Mouse (Mus musculus): ENCODE measurements at regions not wholly inside any gene's neighbourhood (a gene's known extent, or its start where the extent isn't known, plus 50 kb on each side); places are given as distances from the start of the nearest gene placed in this dataset.

DNA sequence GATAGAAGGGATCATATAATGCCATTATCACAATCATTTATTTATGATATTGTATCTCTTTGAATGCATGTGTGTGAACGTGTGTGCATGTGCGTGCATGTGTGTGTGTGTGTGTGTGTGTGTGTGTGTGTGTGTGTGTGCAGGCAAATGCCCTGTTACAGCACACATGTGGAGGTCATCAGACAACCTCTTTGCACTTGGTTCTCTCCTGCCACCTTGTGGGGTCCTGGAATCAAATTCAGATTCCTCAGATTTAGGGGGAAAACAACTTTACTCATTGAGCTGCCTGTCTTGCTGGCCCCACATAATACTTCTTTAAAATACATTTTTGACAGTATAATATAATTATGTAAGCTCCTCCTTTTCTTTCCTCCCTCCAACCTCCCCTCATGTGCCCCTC lies 195.7 kb upstream of the Zic1 start:
- DNase-seq (ENCODE audit: low read depth) = no peak

DNA sequence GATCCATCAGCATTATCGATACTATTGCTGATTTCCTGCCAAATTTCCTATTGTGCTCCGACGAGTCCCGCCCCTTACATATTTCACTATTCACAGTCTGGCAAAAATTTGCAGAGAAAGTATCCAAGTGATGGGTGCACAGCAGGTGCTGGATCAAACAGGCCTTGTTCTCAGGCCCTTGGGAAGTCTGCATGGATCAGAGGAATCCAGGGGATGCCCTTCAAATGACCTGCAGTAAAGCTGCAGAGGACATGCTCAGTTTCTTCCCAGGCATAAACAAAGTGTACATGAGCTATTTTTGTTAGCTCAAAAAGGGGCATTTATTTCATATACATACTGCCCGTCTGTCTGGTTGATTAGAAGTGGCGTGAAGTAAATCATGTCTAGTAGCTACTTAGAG lies 194.2 kb upstream of the Zic1 start:
- no peak for DNase-seq (ENCODE audit: low read depth)

DNA sequence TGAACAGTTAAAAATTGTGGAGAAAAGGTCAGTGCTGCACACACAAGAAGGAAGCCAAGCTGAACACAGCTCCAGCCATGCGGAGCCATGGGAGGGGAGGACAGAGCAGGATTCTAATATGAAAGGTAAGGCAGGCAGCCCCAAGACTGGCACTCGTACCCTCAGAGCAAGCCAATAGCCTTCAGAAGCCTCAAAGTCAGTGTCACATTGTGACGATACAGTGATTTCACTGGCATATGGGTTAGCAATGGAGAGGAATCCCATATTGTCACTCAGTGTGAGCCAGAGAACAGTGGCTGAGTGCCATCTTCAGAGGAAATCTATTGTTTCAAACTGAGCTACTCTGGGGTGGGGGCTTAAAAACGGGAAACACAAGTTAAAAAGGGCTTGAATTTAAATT lies 181.4 kb upstream of the Zic1 start:
- DNase-seq (ENCODE audit: low read depth) = no peak

DNA sequence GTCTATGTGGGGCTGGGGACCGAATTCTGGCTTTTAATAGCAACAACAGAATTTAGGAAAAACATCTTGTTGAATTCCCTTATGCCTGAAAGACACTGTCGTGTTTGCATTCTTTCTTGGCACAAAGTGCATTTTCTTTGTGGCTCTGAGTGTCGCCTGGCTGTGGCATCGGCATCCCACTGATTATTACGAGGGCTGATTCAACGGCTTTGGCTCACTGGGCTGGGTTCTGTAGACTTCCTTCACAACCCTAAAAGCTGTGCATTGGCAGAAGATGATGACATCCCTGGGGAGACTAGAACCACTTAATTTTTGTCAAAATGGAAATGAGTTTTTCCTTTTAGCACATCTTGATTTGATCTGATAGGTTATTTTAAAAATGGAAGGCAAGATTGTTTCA lies 179.8 kb upstream of the Zic1 start:
- no peak for DNase-seq (ENCODE audit: low read depth)

DNA sequence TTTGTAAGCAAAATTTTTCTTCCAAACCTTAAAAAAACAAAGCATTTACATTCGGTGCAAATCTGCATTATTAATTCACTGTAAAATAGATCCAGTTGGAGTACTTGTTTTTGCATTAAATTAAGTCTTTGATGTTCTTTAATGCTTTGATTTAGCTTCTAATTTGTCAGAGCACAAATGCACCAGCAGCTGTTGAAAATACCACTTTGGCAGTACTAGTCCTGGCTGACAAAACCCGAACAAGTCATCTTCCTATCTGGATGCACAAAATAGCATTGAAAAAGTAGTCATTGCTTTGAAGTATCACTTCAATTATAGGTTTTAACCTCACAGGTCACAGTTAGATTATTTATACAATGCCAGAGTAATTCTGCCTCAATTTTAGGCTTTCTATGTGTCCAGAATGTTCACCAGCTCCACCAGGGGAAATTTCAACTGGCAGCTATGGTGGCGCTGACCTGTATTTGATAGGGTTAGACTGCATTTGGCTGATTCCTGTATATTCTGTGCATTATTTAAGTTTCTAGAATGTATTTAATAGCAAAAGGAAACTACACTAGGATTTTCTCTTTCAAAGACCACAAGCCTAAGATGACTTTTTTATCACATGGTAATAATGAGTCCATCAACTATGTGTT lies 163.3 kb upstream of the Zic1 start:
- no peak for DNase-seq (ENCODE audit: low read depth)

DNA sequence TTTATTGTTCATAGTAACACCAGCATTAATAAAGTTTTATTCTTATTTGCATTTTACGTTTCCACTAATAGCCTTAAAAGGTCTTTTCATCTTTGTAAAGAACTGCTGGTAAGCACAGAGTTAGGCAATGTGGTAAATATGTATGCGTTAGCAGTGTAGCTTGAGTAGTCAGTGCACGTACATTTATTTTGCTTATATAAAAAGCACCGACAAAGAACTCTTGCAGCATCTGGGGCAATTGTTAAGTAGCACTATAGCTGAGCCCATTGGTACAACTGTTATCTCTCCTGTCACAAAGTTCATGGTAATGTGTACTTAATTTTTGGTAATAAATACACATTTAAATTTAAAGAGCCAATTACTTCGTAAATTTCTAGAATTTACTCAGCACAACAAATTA lies 162.8 kb upstream of the Zic1 start:
- DNase-seq (ENCODE audit: low read depth) = no peak

DNA sequence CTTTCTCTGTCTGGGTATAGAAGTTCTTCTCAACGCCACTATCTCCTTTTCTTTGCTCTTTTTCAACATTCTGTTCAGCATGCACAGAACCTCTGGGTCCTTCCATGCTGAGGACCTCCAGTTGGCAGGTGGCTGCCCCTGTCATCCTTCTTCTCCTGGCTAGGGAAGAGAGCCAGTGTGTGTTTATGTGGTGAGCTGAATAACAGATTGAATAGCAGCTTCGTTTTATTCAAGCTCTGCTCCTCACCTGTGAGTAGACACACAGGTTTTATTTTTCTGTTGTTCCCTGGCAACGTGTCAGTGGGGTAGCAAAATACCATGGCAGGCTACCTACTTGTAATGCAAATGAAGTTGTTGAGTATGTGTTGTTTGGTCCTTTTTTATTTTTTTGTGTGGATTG lies 154.9 kb upstream of the Zic1 start:
- no peak for DNase-seq (ENCODE audit: low read depth)

DNA sequence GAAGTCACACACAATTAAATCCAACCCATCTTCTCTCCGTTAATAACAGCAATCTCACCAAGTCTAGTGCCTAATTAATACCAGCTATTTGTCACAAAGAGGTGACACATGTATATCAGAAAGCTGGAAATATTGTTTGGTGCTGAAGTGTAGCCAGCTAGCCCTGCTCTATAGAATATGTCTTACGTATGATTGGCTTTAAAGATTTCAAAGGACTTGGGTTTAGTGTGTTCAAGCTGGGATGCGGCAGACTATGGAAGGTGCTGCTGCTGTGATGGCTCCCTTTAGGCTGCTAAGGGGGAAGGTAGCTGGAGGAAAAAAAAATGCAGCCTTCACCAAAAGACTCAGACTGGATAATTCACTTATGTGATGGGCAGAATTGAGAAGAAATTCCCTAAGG lies 144.1 kb upstream of the Zic1 start:
- DNase-seq (ENCODE audit: low read depth) = no peak

DNA sequence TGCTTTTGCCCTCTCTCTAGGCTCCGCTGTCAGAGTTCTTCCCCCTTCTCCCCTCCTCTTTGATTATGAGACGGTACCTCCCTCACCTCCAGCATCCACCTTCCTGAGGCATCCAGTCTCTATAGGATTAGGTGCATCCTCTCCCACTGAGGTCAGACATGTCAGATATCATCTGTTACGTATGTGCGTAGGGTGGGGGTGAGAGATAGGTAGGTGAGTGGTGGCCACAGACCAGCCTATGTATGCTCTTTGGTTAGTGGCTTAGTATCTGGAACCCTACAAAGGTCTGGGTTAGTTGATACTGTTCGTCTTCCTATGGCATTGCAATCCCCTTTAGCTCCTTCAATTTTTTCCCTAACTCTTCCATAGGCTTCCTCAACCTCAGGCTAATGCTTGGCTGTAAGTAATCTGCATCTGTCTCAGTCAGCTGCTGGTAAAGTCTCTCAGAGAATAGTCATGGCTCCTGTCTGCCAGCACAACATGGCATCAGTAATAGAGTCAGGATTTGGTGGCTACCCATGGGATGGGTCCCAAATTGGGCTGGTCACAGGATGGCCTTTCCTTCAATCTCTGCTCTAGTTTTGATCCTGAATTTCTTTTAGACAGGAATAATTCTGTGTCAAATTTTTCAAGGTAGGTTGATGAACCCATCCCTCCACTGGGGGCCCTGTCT lies 138.2 kb upstream of the Zic1 start:
- no peak for DNase-seq (ENCODE audit: low read depth)

DNA sequence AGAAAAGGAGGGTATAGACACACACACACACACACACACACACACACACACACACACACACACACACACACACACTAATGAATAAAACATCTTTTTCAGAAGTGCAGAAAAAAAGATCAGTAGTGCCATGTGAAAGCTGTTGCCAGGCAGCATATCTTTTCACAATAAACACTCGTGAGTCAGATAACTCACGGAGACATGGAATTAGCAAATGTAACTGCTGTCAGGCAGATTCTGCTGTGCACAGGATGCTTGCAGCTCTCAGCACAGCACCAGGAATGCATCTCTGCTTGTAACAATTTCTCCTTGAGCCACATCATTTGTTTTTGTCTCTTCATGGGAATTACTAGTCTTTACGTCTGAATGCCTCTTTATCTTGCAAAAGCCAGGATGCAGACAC lies 111.0 kb upstream of the Zic1 start:
- DNase-seq (ENCODE audit: low read depth) = no peak

DNA sequence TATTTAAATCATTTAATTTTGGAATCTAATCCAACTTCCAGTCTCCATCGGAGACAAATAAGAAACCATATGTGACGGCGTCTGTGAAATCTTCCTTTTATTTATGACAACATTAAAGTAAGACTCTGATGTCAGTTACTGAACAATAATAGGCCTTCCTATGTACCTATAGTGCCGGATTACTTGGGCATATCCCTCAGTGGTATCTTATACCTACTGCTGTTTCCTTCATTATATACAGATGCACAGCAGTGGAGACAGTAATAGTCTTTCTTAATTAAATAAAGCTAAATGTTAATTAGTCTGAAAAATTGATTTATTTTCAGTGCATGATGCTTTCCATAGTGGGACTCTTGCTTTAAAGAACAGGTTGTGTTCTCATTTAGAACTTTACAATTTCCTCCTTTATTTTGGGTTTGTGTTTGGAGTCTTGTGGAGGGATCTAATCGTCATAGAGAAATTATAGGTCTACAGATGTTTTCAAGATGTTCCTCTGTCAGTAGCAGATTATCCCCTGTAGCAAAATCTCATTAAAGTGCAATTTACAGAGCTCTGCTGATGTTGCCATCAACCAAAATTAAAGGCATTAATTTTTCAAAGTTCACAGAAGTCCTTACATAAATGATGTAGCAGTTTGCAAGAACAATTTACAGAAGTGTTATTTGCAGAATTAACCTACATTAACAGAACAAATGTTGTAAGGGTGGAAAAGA lies 97.3 kb upstream of the Zic1 start:
- no peak for DNase-seq (ENCODE audit: low read depth)

DNA sequence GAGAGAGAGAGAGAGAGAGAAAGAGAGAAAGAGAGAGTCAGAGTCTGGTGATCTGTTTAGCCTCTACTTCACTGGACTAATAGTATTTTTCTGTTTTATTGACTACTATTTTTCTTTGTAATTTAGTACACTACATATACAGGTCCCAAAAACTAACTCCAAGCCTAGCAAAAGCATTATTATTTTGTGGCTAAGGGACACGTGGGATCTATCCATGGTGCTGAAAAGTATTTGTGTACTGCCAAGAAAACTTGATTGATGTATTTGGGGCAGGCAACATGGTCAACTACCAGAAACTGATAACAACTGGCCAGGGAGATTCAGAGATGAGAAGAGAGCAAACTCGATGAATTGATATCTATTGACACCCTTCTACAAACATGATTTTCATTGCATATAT lies 94.3 kb upstream of the Zic1 start:
- DNase-seq (ENCODE audit: low read depth) = peak; percentile 17

DNA sequence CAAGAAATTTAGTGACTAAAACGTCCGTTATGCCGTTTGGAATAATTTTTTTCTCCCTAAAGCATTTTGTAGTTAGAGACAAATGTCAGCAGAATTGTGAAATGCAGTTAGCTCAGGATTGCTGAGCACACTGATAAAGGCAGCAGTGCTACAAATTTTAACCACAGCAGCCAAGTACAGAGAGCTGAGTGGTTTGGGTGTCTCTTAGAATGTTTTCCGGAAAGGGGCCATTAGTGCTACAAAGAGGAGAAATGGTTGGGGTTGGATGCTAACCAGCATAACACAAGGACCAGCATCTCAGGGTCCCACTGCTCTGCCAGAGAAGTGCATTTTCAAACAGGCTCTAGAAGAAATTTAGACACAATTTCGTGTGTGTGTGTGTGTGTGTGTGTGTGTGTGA lies 91.2 kb upstream of the Zic1 start:
- DNase-seq (ENCODE audit: low read depth) = no peak

DNA sequence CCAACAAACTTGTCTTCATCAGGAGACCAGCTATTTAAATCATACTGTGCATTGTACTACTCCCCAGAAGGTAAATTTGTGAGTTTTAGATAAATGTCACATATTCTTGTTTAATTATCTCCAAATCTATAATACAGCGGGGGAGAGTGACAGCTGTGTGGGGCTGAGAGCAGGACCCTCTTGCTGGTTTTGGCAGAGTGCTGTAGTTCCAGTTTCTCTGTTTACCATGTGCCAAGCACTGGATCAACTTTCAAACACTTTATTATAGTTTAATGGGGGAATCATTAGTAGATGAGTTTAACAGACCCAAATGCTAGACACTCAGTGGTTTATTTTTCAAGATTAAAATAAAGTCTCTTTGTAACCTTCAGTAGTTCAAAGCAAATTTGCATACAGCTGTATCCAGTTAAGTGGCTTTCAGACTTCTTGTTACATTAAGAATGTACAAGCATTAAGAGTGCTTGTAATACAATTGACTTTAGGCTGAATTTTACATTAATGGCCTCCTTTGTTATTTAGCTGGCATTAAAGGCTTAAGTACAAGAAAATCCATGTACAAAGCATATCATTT lies 90.7 kb upstream of the Zic1 start:
- no peak for DNase-seq (ENCODE audit: low read depth)

DNA sequence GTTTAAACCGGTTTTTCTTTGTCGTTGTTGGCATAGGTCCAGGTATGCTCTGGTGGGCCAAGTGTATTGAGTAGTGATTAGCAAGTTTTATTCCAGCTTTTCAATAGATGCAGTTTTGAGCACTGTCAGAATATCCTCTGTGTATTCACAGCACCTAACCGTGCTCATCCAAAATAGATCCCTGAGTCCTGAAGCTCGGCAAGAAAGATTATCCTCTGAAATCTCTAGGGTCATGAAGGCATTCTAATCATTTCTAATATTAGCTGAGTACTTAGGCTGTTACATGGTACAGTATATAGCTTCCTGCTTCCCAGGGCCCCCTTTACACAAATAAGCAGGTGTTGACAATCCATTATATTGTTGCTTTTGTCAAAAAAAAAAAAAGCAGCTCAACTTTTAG lies 73.5 kb upstream of the Zic1 start:
- DNase-seq (ENCODE audit: low read depth) = no peak

Data from NIH3T3 (cell line).